Mouse (Mus musculus) spleen, postnatal 4 days (tissue): ENCODE results near the gene Gm6205.
"Not testable (repeated sequence)": the region's sequence is repeated elsewhere in the genome, so short reads cannot be mapped to it uniquely, and the experiment has no call there.

ENCODE experiments used
- DNase-seq, 2 experiments: peaks; one replicate each; pipeline ENCODE4 v3.0.0; 2022; ENCODE audit warnings: low spot score in 2 of 2

Gm6205 gene

GRCm38 (mm10) chr5:94648082-94648481 lies at the start of gene Gm6205:
Gene Gm6205 (plus strand): TSS chr5:94648382.
- DNase-seq, result not testable (repeated sequence)

- DNase-seq, result not testable (repeated sequence)
Measured at GRCm38 (mm10) chr5:94616242-94616641, 31.9 kb upstream of the Gm6205 start, which contains the start of gene Gm3147. Gene Gm3147 (minus strand): TSS chr5:94616342.

GRCm38 (mm10) chr5:94623679-94624078 lies 24.5 kb upstream of the Gm6205 start, which contains the start of gene Gm6509:
Gene Gm6509 (plus strand): TSS chr5:94623979.
- DNase-seq, result not testable (repeated sequence)
